Mouse (Mus musculus) hindlimb bud, embryonic 11.5 days (tissue): ENCODE measurements around the gene Fhl3.

ENCODE experiments used
- DNase-seq: peaks from one replicate; pipeline ENCODE4 v3.0.0-alpha.2; 2012; ENCODE audit warnings: low read depth, low spot score; ENCODE audit errors: extremely low spot score

Fhl3 gene

GRCm38 (mm10) chr4:124700248-124700971 is at the start of gene Fhl3:
Gene Fhl3, plus strand, starts transcription at chr4:124700701.
- no peak for DNase-seq

- DNase-seq = no peak
Measured at GRCm38 (mm10) chr4:124652886-124653285, 47.6 kb upstream of the Fhl3 start.

- DNase-seq = no peak
Measured at GRCm38 (mm10) chr4:124656518-124656853, 44.0 kb upstream of the Fhl3 start, which contains the start of gene Pou3f1. Gene Pou3f1, plus strand, starts transcription at chr4:124656807.

- no peak for DNase-seq
Measured at GRCm38 (mm10) chr4:124656854-124657650, 43.4 kb upstream of the Fhl3 start.

GRCm38 (mm10) chr4:124657781-124658180 is 42.7 kb upstream of the Fhl3 start:
- DNase-seq = no peak

GRCm38 (mm10) chr4:124658412-124658851 is 42.1 kb upstream of the Fhl3 start:
- DNase-seq = no peak

- DNase-seq = no peak
Measured at GRCm38 (mm10) chr4:124659251-124660217, 41.0 kb upstream of the Fhl3 start.

- no peak for DNase-seq
Measured at GRCm38 (mm10) chr4:124660603-124661002, 39.9 kb upstream of the Fhl3 start.

- no peak for DNase-seq
Measured at GRCm38 (mm10) chr4:124663034-124663433, 37.5 kb upstream of the Fhl3 start.

GRCm38 (mm10) chr4:124664185-124664584 is 36.3 kb upstream of the Fhl3 start:
- DNase-seq = no peak

- no peak for DNase-seq
Measured at GRCm38 (mm10) chr4:124664604-124665003, 35.9 kb upstream of the Fhl3 start.

- DNase-seq = no peak
Measured at GRCm38 (mm10) chr4:124667476-124668033, 32.9 kb upstream of the Fhl3 start.

GRCm38 (mm10) chr4:124668078-124668477 is 32.4 kb upstream of the Fhl3 start:
- no peak for DNase-seq

- no peak for DNase-seq
Measured at GRCm38 (mm10) chr4:124670232-124670631, 30.3 kb upstream of the Fhl3 start.

GRCm38 (mm10) chr4:124671583-124671982 is 28.9 kb upstream of the Fhl3 start:
- DNase-seq = no peak

GRCm38 (mm10) chr4:124672347-124673320 is 27.9 kb upstream of the Fhl3 start:
- DNase-seq = no peak

GRCm38 (mm10) chr4:124674334-124675032 is 26.0 kb upstream of the Fhl3 start:
- no peak for DNase-seq

- DNase-seq = peak; percentile 64
Measured at GRCm38 (mm10) chr4:124675037-124675436, 25.5 kb upstream of the Fhl3 start.

GRCm38 (mm10) chr4:124675958-124676357 is 24.5 kb upstream of the Fhl3 start:
- no peak for DNase-seq
